Mouse (Mus musculus): ENCODE data around the gene Ssr1.

Ssr1 gene

GRCm38 (mm10) chr13:37993704-37994404 is at the start of gene Ssr1:
TSS of gene Ssr1 (minus strand) at chr13:37994217.
- peak; percentile 98 for DNase-seq

- no peak for DNase-seq
Observed at GRCm38 (mm10) chr13:38037811-38038210, 43.8 kb upstream of the Ssr1 start.

DNA sequence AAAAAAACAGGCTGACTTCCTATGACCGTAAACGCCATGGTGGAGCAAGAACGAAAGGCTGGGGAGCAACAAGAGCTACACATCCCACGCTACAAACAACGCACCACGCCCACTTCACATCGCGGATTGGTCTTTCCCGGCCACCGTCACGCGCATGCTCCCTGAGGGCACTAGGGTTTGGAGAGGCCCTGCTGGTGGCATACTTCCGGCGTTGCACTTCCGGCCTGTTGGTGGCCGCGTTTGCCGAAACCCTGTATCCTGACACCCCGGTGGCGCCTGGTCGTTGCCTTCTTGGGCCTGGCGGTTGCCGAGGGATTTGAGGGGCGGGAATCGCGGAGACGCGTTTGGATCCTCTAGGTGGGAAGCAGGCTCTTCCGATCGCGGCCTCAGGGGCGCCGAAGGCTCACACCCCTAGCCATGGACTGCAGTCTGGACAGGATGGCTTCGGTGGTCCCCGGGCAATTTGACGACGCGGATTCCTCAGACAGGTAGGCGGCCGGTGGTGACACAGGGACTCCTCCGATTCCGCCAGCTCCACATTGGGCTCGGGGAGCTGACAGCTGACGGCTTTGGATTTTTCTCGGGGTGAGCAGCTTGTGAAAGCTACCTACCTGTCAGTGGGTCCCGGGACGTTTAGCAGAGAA is 43.1 kb upstream of the Ssr1 start, which contains the start of gene Cage1:
Gene Cage1 (minus strand): TSS at position 26 of the 644 bp plus-strand sequence.
- peak; percentile 97 to 98 for DNase-seq

DNA sequence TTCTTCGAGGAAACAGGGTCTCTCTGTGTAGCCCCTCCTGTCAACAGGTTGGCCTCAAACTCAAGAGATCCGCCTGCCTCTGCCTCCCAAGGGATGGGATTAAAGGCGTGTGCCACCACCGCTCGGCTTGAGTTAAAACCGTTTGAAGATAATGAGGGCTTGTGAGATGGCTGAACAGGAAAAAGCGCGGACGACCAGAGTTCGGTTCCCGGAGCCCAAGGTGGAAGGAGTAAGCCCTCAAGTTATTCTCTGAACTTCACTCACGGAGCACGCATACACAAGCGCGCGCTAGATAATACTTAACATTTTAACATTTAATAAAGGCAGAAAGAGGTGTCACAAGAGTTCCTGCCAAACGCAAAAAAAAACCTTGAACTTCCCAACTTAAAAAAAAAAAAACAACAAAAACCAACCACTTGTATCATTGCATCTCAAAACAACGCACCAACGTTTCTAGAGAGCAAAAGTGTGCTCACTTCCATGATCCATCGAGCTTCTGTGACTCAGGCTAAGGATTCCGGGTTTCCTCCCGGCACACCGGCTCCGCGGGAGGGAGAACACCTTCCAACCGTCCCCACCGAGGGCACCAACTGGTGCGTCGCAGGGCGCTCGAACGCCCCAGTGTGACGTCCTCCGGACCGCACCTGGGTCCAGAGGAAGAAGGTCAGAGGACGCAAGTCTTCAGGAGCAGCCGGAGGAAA is 42.5 kb upstream of the Ssr1 start, which contains the start of gene Riok1:
Gene Riok1 (plus strand): TSS at position 653 of the 701 bp plus-strand sequence.
- DNase-seq, result no peak

GRCm38 (mm10) chr13:38028407-38028806 is 34.4 kb upstream of the Ssr1 start:
- DNase-seq, result no peak

DNA sequence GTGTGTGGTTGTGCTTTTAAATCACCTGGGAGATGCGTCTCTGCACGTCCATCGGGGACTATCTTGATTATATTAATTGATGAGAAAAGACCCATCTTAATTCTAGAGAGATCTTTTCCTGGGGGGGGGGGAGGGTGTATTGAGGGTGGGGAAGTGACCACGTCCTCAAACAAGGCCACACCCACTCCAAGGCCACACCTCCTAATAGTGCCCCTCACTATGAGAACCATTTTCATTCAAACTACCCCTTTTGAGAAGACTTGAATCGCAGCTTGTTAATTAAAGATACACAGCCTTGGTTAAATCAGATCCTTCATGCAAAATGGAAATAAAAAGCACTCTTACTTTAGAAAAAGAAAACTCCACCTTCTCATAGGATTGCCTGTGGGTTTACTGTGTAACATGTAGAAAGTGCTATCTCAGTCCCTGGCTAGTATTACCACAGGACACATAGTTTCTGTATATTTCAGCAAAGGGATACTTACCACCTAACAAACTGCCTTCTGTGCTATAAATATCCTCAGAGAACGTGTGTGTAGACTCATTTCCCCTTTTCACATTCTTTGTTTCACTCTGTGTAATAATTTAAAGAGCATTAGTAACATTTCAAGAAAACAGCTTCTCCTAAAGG is 33.7 kb upstream of the Ssr1 start:
- no peak for DNase-seq

- no peak for DNase-seq
Observed at GRCm38 (mm10) chr13:38025874-38026273, 31.9 kb upstream of the Ssr1 start.

DNA sequence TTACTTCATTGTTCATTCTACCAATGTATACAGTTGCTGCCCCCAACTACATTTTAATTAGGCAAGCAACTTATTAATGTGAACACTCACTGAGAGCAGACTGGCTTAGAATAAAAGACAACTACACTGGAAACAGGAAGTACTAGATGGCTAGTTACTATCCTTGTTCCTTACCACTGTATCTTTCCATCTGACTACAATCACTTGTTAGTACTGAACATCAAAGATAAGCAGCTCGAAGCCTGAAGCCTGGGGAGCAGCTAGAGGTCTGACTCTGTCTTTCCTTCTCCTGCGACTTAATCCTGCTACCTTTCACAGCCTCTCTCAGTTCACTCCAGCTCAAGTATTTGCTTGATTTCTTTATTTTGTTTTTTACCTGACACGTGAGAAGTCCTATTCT is 24.8 kb upstream of the Ssr1 start:
- no peak for DNase-seq

GRCm38 (mm10) chr13:38015591-38015990 is 21.6 kb upstream of the Ssr1 start:
- no peak for DNase-seq

GRCm38 (mm10) chr13:38012436-38012835 is 18.4 kb upstream of the Ssr1 start:
- DNase-seq, result no peak

DNA sequence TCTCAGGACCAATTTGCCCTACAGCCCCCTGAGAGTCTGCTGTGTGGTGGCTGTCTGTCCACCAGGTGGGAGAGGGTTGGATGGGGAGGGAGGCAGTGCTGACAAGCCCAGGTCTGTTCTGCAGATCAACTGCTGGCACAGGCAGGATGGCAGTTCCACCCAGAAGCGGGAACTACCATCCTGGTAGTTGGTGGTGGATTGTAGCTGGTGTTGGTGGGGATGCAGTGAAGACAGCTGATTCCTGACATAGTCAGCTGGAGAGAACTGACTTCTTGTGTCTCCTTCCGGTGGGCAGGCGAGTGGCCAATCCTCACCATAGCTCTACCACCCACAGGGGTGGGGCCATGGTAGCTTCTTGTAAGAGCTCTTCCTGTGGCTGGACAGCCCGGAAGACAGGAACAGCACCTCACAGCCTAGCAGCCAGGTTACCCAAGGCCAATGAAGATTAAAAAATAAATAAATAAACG is 16.5 kb upstream of the Ssr1 start:
- DNase-seq, result no peak

GRCm38 (mm10) chr13:38009721-38010408 is 15.8 kb upstream of the Ssr1 start:
- DNase-seq, result no peak

DNA sequence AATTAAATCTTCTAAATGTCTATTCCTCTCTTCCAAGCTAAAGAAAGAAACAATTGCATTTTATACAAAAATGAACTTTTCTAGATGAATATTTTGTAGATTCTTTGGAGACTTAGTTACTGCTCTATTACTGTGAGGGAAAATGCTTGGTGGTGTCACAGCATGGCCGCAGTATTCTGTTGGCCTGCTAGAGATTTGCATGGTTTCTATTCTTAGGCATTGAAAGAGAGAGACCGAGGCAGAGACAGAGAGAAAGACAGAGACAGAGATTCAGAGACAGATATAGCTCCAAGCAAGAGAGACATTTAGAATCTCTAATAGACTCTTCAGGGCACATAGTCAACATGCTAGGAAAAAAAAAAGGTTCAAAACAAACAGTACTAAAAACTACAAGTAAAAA is 14.0 kb upstream of the Ssr1 start:
- no peak for DNase-seq

- no peak for DNase-seq
Observed at GRCm38 (mm10) chr13:38002461-38002860, 8.4 kb upstream of the Ssr1 start.

GRCm38 (mm10) chr13:37999713-38000112 is 5.7 kb upstream of the Ssr1 start:
- DNase-seq, result no peak

GRCm38 (mm10) chr13:37994405-37994749 is 360 bp upstream of the Ssr1 start:
- no peak for DNase-seq

- DNase-seq, result no peak
Observed at GRCm38 (mm10) chr13:37993376-37993703, 677 bp downstream of the Ssr1 start.

GRCm38 (mm10) chr13:37992638-37993371 is 1.2 kb downstream of the Ssr1 start:
- no peak for DNase-seq

- DNase-seq, result no peak
Observed at GRCm38 (mm10) chr13:37989701-37990100, 4.3 kb downstream of the Ssr1 start.

- DNase-seq, result no peak
Observed at GRCm38 (mm10) chr13:37986166-37986565, 7.9 kb downstream of the Ssr1 start.

DNA sequence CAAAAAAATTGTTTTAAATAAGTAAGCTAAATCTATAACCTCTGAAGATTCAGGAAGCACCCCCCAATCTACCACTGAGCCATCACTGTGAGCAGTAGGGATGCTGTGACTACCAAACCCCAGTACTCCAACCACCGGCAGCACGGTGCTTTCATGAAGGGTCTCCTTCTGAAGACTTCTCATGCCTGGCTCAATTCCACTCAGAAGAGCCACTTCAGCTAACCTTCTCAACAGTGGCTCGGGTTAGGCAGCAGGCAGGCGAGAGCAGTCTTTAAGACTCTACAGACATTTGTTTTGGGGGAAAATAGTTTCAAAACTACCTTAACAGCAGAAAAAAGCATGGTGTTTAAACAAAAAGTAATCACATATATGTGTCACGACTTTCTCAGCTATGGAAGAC is 13.0 kb downstream of the Ssr1 start:
- DNase-seq, result no peak

DNA sequence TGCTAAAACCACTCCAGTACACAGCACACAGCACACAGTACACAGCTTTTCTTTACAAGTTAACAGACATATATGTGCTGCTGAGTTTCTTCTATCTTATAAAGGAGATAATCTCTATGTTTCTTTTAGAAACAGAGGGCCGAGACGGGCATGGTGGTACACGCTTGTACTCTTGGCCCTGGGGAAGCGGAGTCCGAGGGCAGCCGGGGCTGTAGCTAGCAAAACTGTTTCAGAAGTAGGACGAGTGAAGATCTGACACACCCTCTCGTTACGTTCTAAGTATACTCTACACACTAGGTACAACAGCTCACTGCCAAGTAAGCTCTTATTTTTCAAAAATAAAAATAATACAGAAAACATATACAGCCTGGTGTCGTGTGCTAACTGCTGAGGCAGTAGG is 13.7 kb downstream of the Ssr1 start:
- no peak for DNase-seq
